Mouse (Mus musculus) limb, embryonic 11.5 days (tissue): ENCODE results near the gene Gm3336. TPM values are rescaled to one million over a fixed set of nuclear protein-coding genes. Genes with fewer than 3 reads are reported as not detected.
A peak's percentile ranks its signal among the peaks of the same experiment; 100 is the strongest.

Experiments used
- ATAC-seq: fragments of 200-750 bp; cut with Nextera tagmentation; 2 replicates; pipeline ENCODE4 v1.8.0; 2017; ENCODE audit warnings: low read depth; ENCODE audit not compliant: insufficient number of reproducible peaks, low FRiP score, low TSS enrichment
- DNase-seq: peaks from one replicate; pipeline ENCODE4 v3.0.0-alpha.2; 2015; ENCODE audit warnings: low spot score
- H3K27ac ChIP-seq: fragments of 300-500 bp; sonication (generic); replicated peaks from 2 replicates; pipeline ENCODE4 v1.5.1; 2014; ENCODE audit warnings: low read depth, mild to moderate bottlenecking, low read length
- H3K27me3 ChIP-seq: fragments of 300-500 bp; sonication (generic); 2 replicates; pipeline ENCODE4 v1.6.1; 2014; ENCODE audit warnings: mild to moderate bottlenecking, low read length, mixed read lengths; ENCODE audit not compliant: control insufficient read depth, insufficient read depth
- H3K36me3 ChIP-seq: fragments of 300-500 bp; sonication (generic); 2 replicates; pipeline ENCODE4 v1.6.1; 2014; ENCODE audit warnings: mild to moderate bottlenecking, low read length, moderate library complexity, mixed read lengths; ENCODE audit not compliant: control insufficient read depth, insufficient read depth
- H3K4me1 ChIP-seq: fragments of 300-500 bp; sonication (generic); 2 replicates; pipeline ENCODE4 v1.6.1; 2014; ENCODE audit warnings: low read length, mixed read lengths; ENCODE audit not compliant: control insufficient read depth, insufficient read depth
- H3K4me2 ChIP-seq: fragments of 300-500 bp; sonication (generic); 2 replicates; pipeline ENCODE4 v1.6.1; 2014; ENCODE audit warnings: low read depth, mild to moderate bottlenecking, moderate library complexity; ENCODE audit not compliant: severe bottlenecking
- H3K4me3 ChIP-seq: fragments of 300-500 bp; sonication (generic); 2 replicates; pipeline ENCODE4 v1.5.1; 2014; ENCODE audit warnings: low read depth, low read length
- H3K9ac ChIP-seq: fragments of 300-500 bp; sonication (generic); 2 replicates; pipeline ENCODE4 v1.6.1; 2014; ENCODE audit warnings: mild to moderate bottlenecking, low read length
- H3K9me3 ChIP-seq: fragments of 300-500 bp; sonication (generic); 2 replicates; pipeline ENCODE4 v1.6.1; 2016; ENCODE audit warnings: low read length; ENCODE audit not compliant: control insufficient read depth
- WGBS: fragments of 180-500 bp; shearing (Covaris S2); extraction: QIAGEN DNeasy Blood & Tissue Kit; methylation state at CpG from one replicate; pipeline ENCODE4 v1.1.7; 2014; 5-methylcytosine and 5-hydroxymethylcytosine counted together
- polyA plus RNA-seq: library from polyadenylated mRNA; unstranded; fragments of >200 nt; fragmentation: Nextera tagmentation; extraction: Ambion mirVana; gene quantifications from 2 replicates; pipeline ENCODE4 v1.2.1, GENCODE M21; 2014

Gene Gm3336
- polyA plus RNA-seq, 1 experiment from 2014 or later: not detected

DNA sequence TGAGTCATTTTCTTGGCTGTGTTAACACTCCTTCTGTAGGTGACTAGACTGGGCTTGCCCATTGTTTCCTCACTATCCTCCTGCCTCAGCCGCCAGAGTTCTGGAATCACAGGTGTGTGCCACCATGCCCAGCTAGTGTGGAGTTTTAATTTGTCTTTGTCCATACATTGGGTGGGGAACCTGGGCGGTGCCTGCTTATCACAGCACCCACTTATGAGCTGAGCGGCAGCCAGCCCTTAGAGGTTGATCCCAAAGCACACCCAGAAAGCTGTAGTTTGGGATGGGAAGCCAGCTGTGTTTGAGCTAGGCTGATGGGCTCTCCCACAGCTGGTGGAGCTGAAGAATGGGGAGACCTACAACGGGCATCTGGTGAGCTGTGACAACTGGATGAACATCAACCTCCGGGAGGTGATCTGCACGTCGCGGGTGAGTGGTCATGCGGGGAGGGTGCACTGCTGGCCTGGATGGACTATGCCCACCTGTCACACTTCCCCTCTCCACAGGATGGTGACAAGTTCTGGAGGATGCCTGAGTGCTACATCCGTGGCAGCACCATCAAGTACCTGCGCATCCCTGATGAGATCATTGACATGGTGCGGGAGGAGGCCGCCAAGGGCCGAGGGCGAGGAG, 40.8 kb upstream of the Gm3336 start:
- 94% methylated on average over 15 of the region's 15 CpGs for WGBS
- Histone ChIP-seq H3K9me3 (no peaks in the 10 kb centered on the region), H3K4me1 (peaks cover 12% of the 10 kb centered on the region), H3K4me2 (no peak overlapping the region), H3K27me3 (no peaks in the 10 kb centered on the region), H3K36me3 (peaks cover 16% of the 10 kb centered on the region), H3K27ac (no peak overlapping the region), H3K4me3 (no peak overlapping the region), H3K9ac (no peak overlapping the region)
- no peak for ATAC-seq
- DNase-seq: no peak

DNA sequence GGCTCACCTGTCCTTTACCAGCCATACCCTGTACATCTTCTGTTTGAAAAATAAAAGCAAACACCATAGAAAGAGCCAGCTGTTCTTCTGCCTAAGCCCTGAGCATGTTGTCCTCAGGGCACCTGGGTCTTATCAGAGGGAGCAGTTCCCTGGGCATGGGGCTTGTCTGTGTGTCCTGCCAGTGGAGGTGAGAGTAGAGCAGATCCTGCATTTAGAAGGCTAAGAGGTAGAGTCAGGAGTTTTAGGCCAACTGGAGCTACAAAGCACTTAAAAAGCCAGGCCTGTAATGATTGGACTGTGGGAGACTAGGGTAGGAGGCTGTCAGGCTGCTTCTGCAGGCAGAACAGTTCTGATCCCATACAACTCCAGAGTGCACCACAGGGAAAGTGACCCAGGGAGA, 39.7 kb upstream of the Gm3336 start:
- ATAC-seq (no peak), DNase-seq (no peak)
- H3K36me3 ChIP-seq: peaks cover 16% of the 10 kb centered on the region
- H3K4me1 ChIP-seq: peaks cover 11% of the 10 kb centered on the region
- H3K4me2 ChIP-seq: no peak overlapping the region
- no peaks in the 10 kb centered on the region for H3K27me3 ChIP-seq
- H3K9me3 ChIP-seq: no peaks in the 10 kb centered on the region
- H3K27ac ChIP-seq: no peak overlapping the region
- H3K4me3 ChIP-seq: no peak overlapping the region
- H3K9ac ChIP-seq: no peak overlapping the region

DNA sequence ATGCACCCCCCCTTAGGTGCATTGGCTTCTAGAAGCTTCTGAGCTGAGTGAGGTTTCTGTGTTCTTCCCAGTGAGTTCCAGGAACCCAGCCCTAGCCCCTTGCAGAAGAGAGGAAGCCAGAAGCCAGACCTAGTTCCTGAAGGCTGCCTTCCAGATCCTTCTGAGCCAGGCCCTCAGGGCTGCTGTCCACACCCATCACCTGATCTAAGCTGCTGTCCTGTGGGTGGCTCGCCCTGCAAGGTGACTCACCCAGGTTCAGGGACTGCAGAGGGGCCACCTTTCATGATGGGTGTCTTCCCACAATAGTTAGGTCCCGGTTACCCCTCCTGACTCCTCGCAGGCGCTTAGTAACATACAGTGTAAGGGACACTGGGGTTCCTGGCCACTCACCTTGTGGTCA, 38.9 kb upstream of the Gm3336 start:
- 92% methylated on average over 4 of the region's 4 CpGs for WGBS
- no peak for ATAC-seq
- peaks cover 16% of the 10 kb centered on the region for H3K36me3 ChIP-seq

DNA sequence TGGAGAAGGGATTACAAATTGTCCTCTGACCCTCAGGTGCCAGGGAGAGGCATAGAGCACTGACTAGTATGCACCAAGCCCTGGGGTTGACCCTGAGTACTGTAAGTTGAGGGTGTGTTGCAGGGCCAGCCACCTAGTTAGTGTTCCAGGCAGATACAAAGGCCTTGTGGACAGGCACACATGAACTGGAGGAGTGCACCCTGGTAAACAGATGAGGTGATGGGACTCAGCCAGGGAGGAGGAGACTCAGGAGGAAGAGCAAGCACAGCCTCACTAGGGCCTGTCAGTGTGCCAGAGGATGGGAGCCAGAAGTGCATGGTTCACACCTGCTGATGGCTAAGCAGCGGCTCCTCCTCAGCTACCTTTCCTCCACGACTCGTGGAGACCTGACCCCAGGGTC, 38.3 kb upstream of the Gm3336 start:
- no peak for DNase-seq
- ATAC-seq: no peak
- Histone ChIP-seq H3K4me2 (no peak overlapping the region), H3K9ac (no peak overlapping the region), H3K9me3 (no peaks in the 10 kb centered on the region), H3K36me3 (peaks cover 17% of the 10 kb centered on the region), H3K27ac (no peak overlapping the region), H3K4me1 (no peaks in the 10 kb centered on the region), H3K27me3 (no peaks in the 10 kb centered on the region), H3K4me3 (no peak overlapping the region)
- 48% methylated on average over 3 of the region's 3 CpGs for WGBS

More for the DNA sequence above, 38.9 kb upstream of the Gm3336 start:
- H3K27me3 ChIP-seq: no peaks in the 10 kb centered on the region
- no peak for DNase-seq
- no peak overlapping the region for H3K4me3 ChIP-seq
- H3K4me1 ChIP-seq: peaks cover 5% of the 10 kb centered on the region; the same call in 1 of the 2 replicates
- H3K27ac ChIP-seq: no peak overlapping the region
- H3K4me2 ChIP-seq: no peak overlapping the region
- H3K9me3 ChIP-seq: no peaks in the 10 kb centered on the region
- H3K9ac ChIP-seq: no peak overlapping the region

DNA sequence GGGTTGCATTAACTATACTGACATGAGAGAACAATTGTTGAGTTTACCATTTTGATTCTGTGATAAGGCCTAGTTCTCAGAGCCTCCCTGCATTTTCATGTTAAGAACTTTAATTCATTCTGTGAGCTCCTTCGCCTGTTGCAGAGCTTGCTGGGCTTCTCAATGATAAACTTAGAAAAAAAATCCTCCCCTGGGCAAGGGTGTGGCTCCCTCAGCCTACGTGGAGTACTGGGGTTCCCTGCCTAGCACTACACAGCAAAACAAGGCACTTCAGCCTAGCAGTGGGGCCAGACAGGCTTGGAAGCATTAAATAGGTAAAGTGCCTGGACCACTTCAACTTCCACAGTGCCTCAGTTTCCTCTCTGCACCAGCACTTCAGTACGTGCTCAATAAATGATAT, 36.9 kb upstream of the Gm3336 start:
- Histone ChIP-seq H3K27me3 (no peaks in the 10 kb centered on the region), H3K9ac (no peak overlapping the region), H3K4me3 (no peak overlapping the region), H3K36me3 (peaks cover 18% of the 10 kb centered on the region), H3K4me2 (no peak overlapping the region), H3K4me1 (no peaks in the 10 kb centered on the region), H3K9me3 (no peaks in the 10 kb centered on the region), H3K27ac (no peak overlapping the region)
- no peak for ATAC-seq
- 79% methylated on average over 3 of the region's 3 CpGs for WGBS
- DNase-seq: no peak

DNA sequence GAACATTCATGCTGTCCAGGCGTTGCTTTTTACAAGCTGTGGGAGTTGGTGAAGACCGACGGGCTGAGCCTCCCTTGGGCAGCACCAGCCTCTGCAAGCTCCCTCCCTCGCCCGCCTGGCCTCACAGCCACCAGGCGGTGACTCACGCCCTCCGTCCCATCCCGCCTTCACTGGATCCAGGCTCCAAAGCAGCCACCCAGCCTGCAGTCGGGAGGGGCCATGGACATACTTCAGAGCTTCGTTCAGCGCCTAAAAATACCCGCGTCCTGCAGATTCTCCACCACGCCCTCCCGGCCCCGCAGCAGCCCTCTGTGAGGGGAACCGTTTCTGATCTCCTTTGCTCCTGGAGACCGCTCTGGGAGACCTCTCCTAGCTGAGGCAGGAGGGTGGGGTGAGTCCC, 36.1 kb upstream of the Gm3336 start:
- ATAC-seq: no peak
- no peak overlapping the region for H3K27ac ChIP-seq
- peak overlapping the region; percentile 40; the same call in 1 of the 2 replicates for H3K9ac ChIP-seq
- peaks cover 18% of the 10 kb centered on the region for H3K36me3 ChIP-seq
- no peaks in the 10 kb centered on the region for H3K4me1 ChIP-seq
- 7% methylated on average over 19 of the region's 19 CpGs for WGBS
- no peaks in the 10 kb centered on the region for H3K9me3 ChIP-seq
- H3K4me3 ChIP-seq: peak overlapping the region; percentile 5; the same call in 1 of the 2 replicates
- peak overlapping the region; percentile 15; the same call in 1 of the 2 replicates for H3K4me2 ChIP-seq
- no peaks in the 10 kb centered on the region for H3K27me3 ChIP-seq
- peak; percentile 53 for DNase-seq

DNA sequence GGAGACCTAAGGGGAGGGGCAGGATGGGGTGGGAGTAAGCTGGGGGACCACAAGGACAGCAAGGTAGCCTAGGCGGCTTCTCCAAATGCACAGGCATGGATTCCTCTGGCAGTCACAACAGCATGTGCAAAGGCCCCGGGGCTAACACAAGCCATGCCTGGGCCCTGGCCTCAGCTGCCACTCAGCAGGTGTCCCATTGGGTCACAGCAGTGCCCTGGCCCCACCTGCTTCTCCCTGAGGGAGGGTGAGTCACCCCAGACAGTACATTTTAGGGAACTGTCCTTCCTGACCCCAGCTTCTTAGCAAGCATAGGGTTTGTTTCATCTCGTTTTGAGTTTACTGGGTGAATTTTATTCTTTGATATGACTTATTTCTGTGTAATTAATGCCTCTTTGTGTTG, 35.7 kb upstream of the Gm3336 start:
- no peaks in the 10 kb centered on the region for H3K9me3 ChIP-seq
- DNase-seq (no peak), ATAC-seq (no peak)
- 0 out of 2 replicates have a peak overlapping the region, but pooled peaks have one; percentile 15 for H3K4me2 ChIP-seq
- no peaks in the 10 kb centered on the region for H3K4me1 ChIP-seq
- WGBS: 55% methylated on average over 3 of the region's 3 CpGs
- no peak overlapping the region for H3K27ac ChIP-seq
- H3K9ac ChIP-seq: no peak overlapping the region
- H3K27me3 ChIP-seq: no peaks in the 10 kb centered on the region
- peaks cover 18% of the 10 kb centered on the region for H3K36me3 ChIP-seq
- H3K4me3 ChIP-seq: no peak overlapping the region; the same call in 1 of the 2 replicates

DNA sequence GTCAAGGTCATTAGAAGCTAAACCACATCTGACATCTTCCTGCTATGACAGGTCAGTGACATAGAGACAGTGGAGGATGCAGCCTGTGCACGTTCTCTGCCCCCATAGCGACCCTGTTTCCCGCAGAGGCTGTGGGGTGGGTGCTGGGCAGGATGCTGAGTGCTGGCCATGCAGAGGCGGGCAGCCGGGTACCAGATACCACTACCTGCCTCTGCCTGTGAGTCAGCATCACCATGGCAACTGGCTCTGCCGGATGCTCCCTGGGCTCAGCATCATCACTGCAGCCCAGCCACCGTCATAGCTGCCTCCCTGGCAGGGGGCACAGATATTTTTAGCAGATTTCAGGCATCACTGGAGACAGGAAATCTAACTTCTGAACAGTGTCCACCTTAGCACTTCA, 34.1 kb upstream of the Gm3336 start:
- no peak overlapping the region for H3K4me2 ChIP-seq
- WGBS: 56% methylated on average over 7 of the region's 7 CpGs

DNA sequence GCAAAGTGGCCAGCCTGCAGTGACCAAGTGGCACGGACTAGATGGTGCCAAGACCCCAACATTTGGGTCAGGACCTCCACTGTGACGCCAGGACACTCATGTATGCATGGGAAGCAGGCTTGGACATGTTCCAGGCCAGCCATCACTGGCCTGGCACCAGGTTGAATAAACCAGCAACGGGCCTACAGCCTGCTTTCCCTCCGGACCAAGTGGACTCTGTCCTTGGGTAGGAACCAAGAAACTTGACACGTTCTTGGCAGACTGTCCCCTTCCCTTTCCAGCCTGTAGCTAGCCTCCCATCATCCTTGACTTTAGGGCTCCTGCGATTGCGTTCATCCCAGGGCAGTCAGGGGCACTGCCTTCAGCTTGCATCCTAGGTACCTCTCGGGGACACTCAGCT, 30.8 kb upstream of the Gm3336 start:
- H3K9me3 ChIP-seq: no peaks in the 10 kb centered on the region
- peaks cover 17% of the 10 kb centered on the region for H3K4me1 ChIP-seq
- 92% methylated on average over 8 of the region's 8 CpGs for WGBS
- DNase-seq (no peak), ATAC-seq (no peak)
- H3K9ac ChIP-seq: no peak overlapping the region
- H3K4me2 ChIP-seq: no peak overlapping the region
- H3K27me3 ChIP-seq: no peaks in the 10 kb centered on the region
- H3K4me3 ChIP-seq: no peak overlapping the region
- peaks cover 2% of the 10 kb centered on the region; the same call in 1 of the 2 replicates for H3K36me3 ChIP-seq
- no peak overlapping the region for H3K27ac ChIP-seq

More for the DNA sequence above, 34.1 kb upstream of the Gm3336 start:
- no peak for ATAC-seq
- Histone ChIP-seq H3K4me1 (no peaks in the 10 kb centered on the region), H3K9me3 (no peaks in the 10 kb centered on the region), H3K9ac (no peak overlapping the region), H3K36me3 (peaks cover 4% of the 10 kb centered on the region), H3K27ac (no peak overlapping the region), H3K4me3 (no peak overlapping the region), H3K27me3 (no peaks in the 10 kb centered on the region)
- no peak for DNase-seq
